ENCODE assay signal across 8 mouse cellular contexts in genomic region chr10:128821358-128822056, GRCm38 (mm10). TPM values are rescaled to one million over a fixed set of nuclear protein-coding genes. Genes with fewer than 3 reads are reported as not detected.
DNase-seq lines count a peak whose midpoint lies in the region; ATAC-seq lines count a peak whose summit lies in the region.

Ormdl2 (minus strand) TSS chr10:128821645.

- H3K9ac ChIP-seq in heart, embryonic 14.5 days (ENCODE audit: low read length) = peak within 1 kb of the TSS; percentile 92
- peak within 1 kb of the TSS; percentile 88 for H3K9ac ChIP-seq in liver, embryonic 13.5 days
- peak within 1 kb of the TSS; percentile 89 for H3K9ac ChIP-seq in stomach, embryonic 16.5 days (ENCODE audit: low read length)

- WGBS in heart, embryonic 14.5 days = under 1% methylated on average over 46 of the region's 46 CpGs
- under 1% methylated on average over 46 of the region's 46 CpGs for WGBS in liver, embryonic 13.5 days (ENCODE audit: insufficient replicate concordance)
- WGBS in stomach, embryonic 16.5 days = under 1% methylated on average over 46 of the region's 46 CpGs

- H3K9me3 ChIP-seq in heart, embryonic 14.5 days (ENCODE audit: control insufficient read depth, low read length) = no peaks in the 10 kb centered on the region
- no peaks in the 10 kb centered on the region for H3K9me3 ChIP-seq in liver, embryonic 13.5 days (replicated peaks)
- no peaks in the 10 kb centered on the region for H3K9me3 ChIP-seq in stomach, embryonic 16.5 days (replicated peaks; ENCODE audit: control insufficient read depth, low read length)

- H3K27me3 ChIP-seq in heart, embryonic 14.5 days (ENCODE audit: control insufficient read depth, insufficient read depth, low read length) = no peaks in the 10 kb centered on the region
- H3K27me3 ChIP-seq in liver, embryonic 13.5 days = no peaks in the 10 kb centered on the region
- no peaks in the 10 kb centered on the region for H3K27me3 ChIP-seq in stomach, embryonic 16.5 days (ENCODE audit: control insufficient read depth, insufficient read depth, low read length)

- H3K27ac ChIP-seq in heart, embryonic 14.5 days (replicated peaks in 1 of 2; ENCODE audit: control insufficient read depth in 1 of 2, insufficient read depth in 1 of 2, low read depth in 2 of 2, low read length in 2 of 2) = peak within 1 kb of the TSS; percentile 55 to 69; a peak in 3 of 4 replicates
- H3K27ac ChIP-seq in liver, embryonic 13.5 days = peak within 1 kb of the TSS; percentile 78
- peak within 1 kb of the TSS; percentile 49 for H3K27ac ChIP-seq in stomach, embryonic 16.5 days (ENCODE audit: low read length)

- peak; percentile 98 for ATAC-seq in CD4-positive, CD25-positive, alpha-beta regulatory T cell, adult 4 months
- peak; percentile 99 for ATAC-seq in heart, embryonic 14.5 days (ENCODE audit: insufficient number of reproducible peaks, insufficient read depth, low FRiP score, low read depth)
- peak; percentile 98 for ATAC-seq in liver, embryonic 13.5 days (ENCODE audit: low read depth)
- ATAC-seq in stomach, embryonic 16.5 days (ENCODE audit: insufficient read depth, low FRiP score) = peak; percentile 99

- H3K4me2 ChIP-seq in heart, embryonic 14.5 days (ENCODE audit: low read length) = peak within 1 kb of the TSS; percentile 89
- peak within 1 kb of the TSS; percentile 89 for H3K4me2 ChIP-seq in liver, embryonic 13.5 days
- peak within 1 kb of the TSS; percentile 89 for H3K4me2 ChIP-seq in stomach, embryonic 16.5 days (ENCODE audit: low read depth, low read length)

- peaks cover 53% of the 10 kb centered on the region for H3K36me3 ChIP-seq in heart, embryonic 14.5 days (ENCODE audit: control insufficient read depth, insufficient read depth, low read length)
- peaks cover 53% of the 10 kb centered on the region for H3K36me3 ChIP-seq in liver, embryonic 13.5 days
- peaks cover 6% of the 10 kb centered on the region; the same call in 1 of the 2 replicates for H3K36me3 ChIP-seq in stomach, embryonic 16.5 days (ENCODE audit: control insufficient read depth, insufficient read depth, low read length)

- DNase-seq in c-Kit-negative CD71-positive TER-119-positive erythroid progenitor cells, embryonic 14.5 days (ENCODE audit: low read depth, low spot score) = peak; percentile 99
- peak; percentile 99 for DNase-seq in fibroblast of lung, adult 2 months (ENCODE audit: low read depth)
- peak; percentile 99 for DNase-seq in kidney, postnatal 14 days
- peak; percentile 99 for DNase-seq in liver, embryonic 13.5 days
- DNase-seq in neural tube, embryonic 10.5 days (ENCODE audit: extremely low spot score, low spot score) = peak; percentile 100

- H3K4me3 ChIP-seq in heart, embryonic 14.5 days (ENCODE audit: control insufficient read depth in 1 of 2, insufficient read depth in 1 of 2, low read depth in 1 of 2, low read length in 2 of 2) = peak within 1 kb of the TSS; percentile 79 to 91
- H3K4me3 ChIP-seq in liver, embryonic 13.5 days (replicated peaks) = peak within 1 kb of the TSS; percentile 87
- peak within 1 kb of the TSS; percentile 91 for H3K4me3 ChIP-seq in stomach, embryonic 16.5 days (replicated peaks; ENCODE audit: low read length)

- peaks cover 0 to 15% of the 10 kb centered on the region in 2 experiments; a peak in 1 of 4 replicates for H3K4me1 ChIP-seq in heart, embryonic 14.5 days (ENCODE audit: control insufficient read depth in 2 of 2, insufficient read depth in 2 of 2, low read length in 2 of 2)
- peaks cover 36% of the 10 kb centered on the region for H3K4me1 ChIP-seq in liver, embryonic 13.5 days (replicated peaks)
- peaks cover 6% of the 10 kb centered on the region for H3K4me1 ChIP-seq in stomach, embryonic 16.5 days (ENCODE audit: control insufficient read depth, insufficient read depth, low read length)

RNA-seq across cellular contexts. Expression of gene Ormdl2, which starts in this region (rescaled TPM):
- 10 to 100 TPM; 66.1 to 66.4 TPM for polyA plus RNA-seq in CD4-positive, CD25-positive, alpha-beta regulatory T cell, adult 4 months (2017; shearing (Covaris generic))
- polyA plus RNA-seq in heart, embryonic 14.5 days (2014; fragmentation: Nextera tagmentation; extraction: Ambion mirVana) = 41.4 and 46.1 TPM in 2 replicates
- polyA plus RNA-seq in liver, embryonic 13.5 days (2015; fragmentation: Nextera tagmentation; extraction: Ambion mirVana) = 90.2 and 91.0 TPM in 2 replicates
- polyA plus RNA-seq in stomach, embryonic 16.5 days (2015; fragmentation: Nextera tagmentation; extraction: Ambion mirVana) = 84.9 and 103 TPM in 2 replicates

Comparison
In these comparisons a context has a peak if more than half of its experiments do, and no peak if none do; other contexts are left out.
1. Peak in every context shown above with its lines: DNase-seq, ATAC-seq, H3K4me3 ChIP-seq and H3K27ac ChIP-seq.